Comparison of ENCODE assay signal across 8 mouse cellular contexts in the genomic region with DNA sequence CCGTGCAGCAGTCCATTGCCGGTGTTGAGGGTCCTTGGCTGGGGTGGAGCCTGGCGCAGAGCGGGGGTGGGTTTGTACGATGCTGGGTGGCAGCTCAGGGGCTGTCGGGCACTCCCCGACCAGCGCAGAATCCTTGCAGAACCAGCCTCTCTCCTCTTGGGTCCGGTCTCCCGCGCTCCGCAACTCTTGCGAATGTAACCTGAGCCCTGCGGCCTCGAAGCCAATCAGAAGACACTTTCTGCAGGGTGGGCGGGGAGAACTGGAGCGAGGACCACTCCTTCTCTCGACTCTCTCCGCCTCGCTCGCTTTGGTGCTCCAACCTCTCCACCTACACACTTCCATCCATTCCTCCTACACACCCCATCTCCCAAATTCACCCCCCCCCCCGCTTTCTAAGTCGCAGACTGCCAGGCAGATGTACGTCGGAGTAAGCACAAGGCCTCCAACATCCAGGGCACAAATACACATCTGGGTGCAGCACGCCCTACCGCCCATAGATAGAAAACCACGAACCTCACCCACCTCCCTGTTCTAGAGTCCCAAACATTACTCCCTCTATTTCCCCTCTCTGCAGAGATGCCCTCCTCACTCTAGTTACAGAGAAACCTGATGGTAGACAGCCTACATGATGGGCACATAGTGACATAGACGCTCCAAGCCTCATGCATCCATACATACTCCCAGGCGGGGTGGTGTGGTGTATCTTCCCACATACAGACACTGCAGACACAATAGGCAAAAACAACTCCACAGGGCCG. TPM values are rescaled to one million over a fixed set of nuclear protein-coding genes. Genes with fewer than 3 reads are reported as not detected.
DNase-seq lines count a peak whose midpoint lies in the region; ATAC-seq and TF ChIP-seq lines count a peak whose summit lies in the region.

A gene (minus strand): TSS at position 369 of the 758 bp plus-strand sequence.

- no peaks in the 10 kb centered on the region for H3K36me3 ChIP-seq in ES-E14 (ENCODE audit: control insufficient read depth, insufficient read depth, low read length, poor library complexity, severe bottlenecking)
- H3K36me3 ChIP-seq in hindbrain, embryonic 11.5 days (ENCODE audit: control insufficient read depth, insufficient read depth, low read length), result no peaks in the 10 kb centered on the region
- H3K36me3 ChIP-seq in lung, postnatal 0 days (ENCODE audit: insufficient read depth, low read length), result no peaks in the 10 kb centered on the region

- H3K4me1 ChIP-seq in ES-E14 (ENCODE audit: control insufficient read depth in 2 of 2, insufficient read depth in 2 of 2, low read length in 2 of 2, poor library complexity in 1 of 2), result peaks cover 0 to 4% of the 10 kb centered on the region in 2 experiments; a peak in 1 of 4 replicates
- H3K4me1 ChIP-seq in brown adipose tissue, adult 24 weeks (ENCODE audit: control insufficient read depth, insufficient read depth, insufficient read length, low read length), result 0 out of 2 replicates have a peak, but pooled peaks cover 2% of the 10 kb centered on the region
- peaks cover 4% of the 10 kb centered on the region for H3K4me1 ChIP-seq in hindbrain, embryonic 11.5 days (replicated peaks; ENCODE audit: control insufficient read depth, insufficient read depth, low read length)
- peaks cover 8% of the 10 kb centered on the region for H3K4me1 ChIP-seq in lung, postnatal 0 days (ENCODE audit: insufficient read depth, low read depth, low read length)

- H3K27ac ChIP-seq in ES-E14 (ENCODE audit: insufficient read depth, low read depth, low read length, poor library complexity, severe bottlenecking), result no peak within 1 kb of the TSS
- H3K27ac ChIP-seq in brown adipose tissue, adult 24 weeks (replicated peaks; ENCODE audit: low read depth, low read length), result no peak within 1 kb of the TSS
- no peak within 1 kb of the TSS for H3K27ac ChIP-seq in hindbrain, embryonic 11.5 days (ENCODE audit: low read depth, low read length)
- no peak within 1 kb of the TSS for H3K27ac ChIP-seq in lung, postnatal 0 days (ENCODE audit: low read length)

- peak within 1 kb of the TSS; percentile 51 for H3K9ac ChIP-seq in ES-E14 (ENCODE audit: insufficient read depth, low read depth, low read length, poor library complexity, severe bottlenecking)
- peak within 1 kb of the TSS; percentile 42 for H3K9ac ChIP-seq in hindbrain, embryonic 11.5 days (ENCODE audit: low read depth, low read length)
- H3K9ac ChIP-seq in lung, postnatal 0 days (replicated peaks; ENCODE audit: low read depth), result no peak within 1 kb of the TSS

- peak within 1 kb of the TSS; percentile 84 for H3K4me2 ChIP-seq in hindbrain, embryonic 11.5 days (replicated peaks; ENCODE audit: low read depth, low read length)
- peak within 1 kb of the TSS; percentile 59 for H3K4me2 ChIP-seq in lung, postnatal 0 days (replicated peaks; ENCODE audit: low read depth, low read length)

- peak; percentile 91 for ATAC-seq in hindbrain, embryonic 11.5 days (ENCODE audit: low FRiP score)
- peak; percentile 97 for ATAC-seq in lung, postnatal 0 days

- H3K27me3 ChIP-seq in hindbrain, embryonic 11.5 days (ENCODE audit: control insufficient read depth, insufficient read depth, low read length), result peaks cover 36% of the 10 kb centered on the region
- peaks cover 6% of the 10 kb centered on the region; the same call in 1 of the 2 replicates for H3K27me3 ChIP-seq in lung, postnatal 0 days (replicated peaks; ENCODE audit: insufficient read depth, low read length)

- TF ChIP-seq EP300 in lung, postnatal 0 days (IDR thresholded peaks at IDR 0.05), result no peak

- TF ChIP-seq CTCF in lung, postnatal 0 days (IDR thresholded peaks at IDR 0.05), result no peak; the same call in 1 of the 2 replicates

- 5% methylated on average over 31 of the region's 31 CpGs for WGBS in hindbrain, embryonic 11.5 days
- WGBS in lung, postnatal 0 days, result 5% methylated on average over 31 of the region's 31 CpGs

- H3K9me3 ChIP-seq in ES-E14 (ENCODE audit: control insufficient read depth, insufficient read depth, low read depth, low read length), result no peaks in the 10 kb centered on the region
- no peaks in the 10 kb centered on the region for H3K9me3 ChIP-seq in hindbrain, embryonic 11.5 days (ENCODE audit: control insufficient read depth, low read length)
- no peaks in the 10 kb centered on the region for H3K9me3 ChIP-seq in lung, postnatal 0 days (ENCODE audit: low read length)

- in situ Hi-C loops in ES-E14 (cut with MboI; ENCODE audit: low sequenced_read_pairs in 2 of 2, unreplicated experiment in 2 of 2), result no loop called here

- peak; percentile 85 for DNase-seq in ES-E14 (ENCODE audit: low read depth, low spot score)
- peak; percentile 87 to 92 for DNase-seq in frontal cortex, adult 2 months (ENCODE audit: extremely low spot score in 1 of 2, low spot score in 1 of 2)
- DNase-seq in hindbrain, embryonic 11.5 days (ENCODE audit: low spot score), result peak; percentile 83
- peak; percentile 79 to 89 for DNase-seq in layer of hippocampus, postnatal 14 days (ENCODE audit: low spot score in 2 of 2)
- DNase-seq in lung, postnatal 0 days (ENCODE audit: low spot score), result peak; percentile 92
- DNase-seq in ovary, postnatal 36 days (ENCODE audit: low spot score), result peak; percentile 84
- peak; percentile 50 to 81 for DNase-seq in urinary bladder, adult 18-20 months (ENCODE audit: low spot score in 2 of 2)

- peak within 1 kb of the TSS; percentile 70 to 78 for H3K4me3 ChIP-seq in ES-E14 (ENCODE audit: insufficient read depth in 1 of 2, low read depth in 1 of 2, low read length in 2 of 2, poor library complexity in 1 of 2, severe bottlenecking in 1 of 2)
- H3K4me3 ChIP-seq in brown adipose tissue, adult 24 weeks (ENCODE audit: insufficient read depth, low read depth, low read length), result peak within 1 kb of the TSS; percentile 32
- peak within 1 kb of the TSS; percentile 37 for H3K4me3 ChIP-seq in hindbrain, embryonic 11.5 days (ENCODE audit: low read depth, low read length)
- H3K4me3 ChIP-seq in lung, postnatal 0 days (ENCODE audit: low read depth, low read length), result peak within 1 kb of the TSS; percentile 25

TF ChIP-seq in ES-E14, 5 proteins besides CTCF, POLR2A, EP300 and RAD21:
- TF ChIP-seq MAFK (IDR thresholded peaks at IDR 0.05; ENCODE audit: insufficient read depth, low read depth, low read length) (no peak), CHD2 (IDR thresholded peaks at IDR 0.05; ENCODE audit: low read depth, low read length) (no peak)

RNA-seq across cellular contexts. Expression of the gene that starts here (rescaled TPM):
- 0.40 and 0.63 TPM in 2 replicates for total RNA-seq in ES-E14 (2012; rRNA removed)
- polyA plus RNA-seq in brown adipose tissue, adult 24 weeks (2012; ENCODE audit: insufficient read depth, insufficient read length, missing spikeins), result 4.5 TPM in 1 of 2 replicates, not detected in the other
- 1,218 and 1,912 TPM in 2 replicates for polyA plus RNA-seq in frontal cortex, adult 2 months (2012; rRNA removed)
- polyA plus RNA-seq in hindbrain, embryonic 11.5 days (2014; fragmentation: Nextera tagmentation; extraction: Ambion mirVana), result 3.4 TPM in 2 replicates
- 1,000 to 10,000 TPM; 1,609 to 1,636 TPM for total RNA-seq in layer of hippocampus, postnatal 14 days (2021)
- 4.0 and 4.2 TPM in 2 replicates for polyA plus RNA-seq in lung, postnatal 0 days (2015; fragmentation: Nextera tagmentation; extraction: Ambion mirVana)

Comparison
In these comparisons a context has a peak if more than half of its experiments do, and no peak if none do; other contexts are left out.
1. RNA of the gene that starts here (total RNA-seq): 1,609 to 1,636 TPM in layer of hippocampus, postnatal 14 days; 0.40 to 0.63 TPM in ES-E14; every median in the first group is over 100 times any median in the second.
2. RNA of the gene that starts here (polyA plus RNA-seq): 1,218 to 1,912 TPM in frontal cortex, adult 2 months; 4.0 to 4.2 TPM in lung, postnatal 0 days, 3.4 TPM in hindbrain, embryonic 11.5 days and 4.5 TPM in brown adipose tissue, adult 24 weeks; every median in the first group is over 100 times any median in the second.
3. Peak in DNase-seq, H3K4me3 ChIP-seq and H3K9ac ChIP-seq in ES-E14; RNA of the gene not detected or under 1 TPM.
4. Peak in every context shown above with its lines, with median percentiles within 50 percentile points of each other: DNase-seq and H3K4me3 ChIP-seq.